Mouse (Mus musculus): ENCODE measurements around the gene Gm47996.

GRCm38 (mm10) chr1:151167297-151168047 is 42.5 kb upstream of the Gm47996 start:
- TF ChIP-seq POLR2A (IDR thresholded peaks at IDR 0.05; ENCODE audit: control insufficient read depth in 1 of 2, insufficient read depth in 1 of 2, low read depth in 1 of 2, low read length in 2 of 2, poor library complexity in 1 of 2) = no peak
- TF ChIP-seq CTCF (IDR thresholded peaks at IDR 0.05 in 2 of 3, conservative IDR thresholded peaks at IDR 0.05 in 1 of 3; ENCODE audit: control insufficient read depth in 1 of 3, insufficient read depth in 1 of 3, low read depth in 2 of 3, low read length in 3 of 3, poor library complexity in 1 of 3, severe bottlenecking in 1 of 3) = no peak
- TF ChIP-seq ZMIZ1 (IDR thresholded peaks at IDR 0.05; ENCODE audit: low read depth, low read length) = no peak
- no peak for TF ChIP-seq E2F4 (IDR thresholded peaks at IDR 0.05; ENCODE audit: borderline replicate concordance, low read depth, low read length)
- no peak for TF ChIP-seq MXI1 (IDR thresholded peaks at IDR 0.05; ENCODE audit: low read depth, low read length)
- no peak for TF ChIP-seq ZNF384 (IDR thresholded peaks at IDR 0.05; ENCODE audit: low read depth, low read length)
- no peak for TF ChIP-seq MAFK (IDR thresholded peaks at IDR 0.05; ENCODE audit: borderline replicate concordance, low read depth, low read length)

Measured in MEL (cell line).